Mouse (Mus musculus) CH12.LX (cell line): ENCODE results near the gene Olig1. TPM values are rescaled to one million over a fixed set of nuclear protein-coding genes. Genes with fewer than 3 reads are reported as not detected.

ENCODE experiments used
- DNase-seq: peaks from one replicate; pipeline ENCODE4 v3.0.0-alpha.2; 2013; ENCODE audit errors: extremely low read depth
- H3K27ac ChIP-seq: 2 replicates; pipeline ENCODE4 v1.5.1; 2012; ENCODE audit warnings: low read depth, mild to moderate bottlenecking, control low read depth, moderate library complexity; ENCODE audit not compliant: insufficient read depth
- H3K27me3 ChIP-seq: replicated peaks from 2 replicates; pipeline ENCODE3; 2012; ENCODE audit warnings: inconsistent platforms
- H3K36me3 ChIP-seq, 2 experiments: replicated peaks in 1 of 2; 2 replicates each; pipeline versions ENCODE3 to v1.6.1; 2012; ENCODE audit warnings: inconsistent platforms in 1 of 2, low read length in 1 of 2, mild to moderate bottlenecking in 1 of 2, mixed read lengths in 1 of 2, moderate library complexity in 1 of 2; ENCODE audit not compliant: control insufficient read depth in 1 of 2, insufficient read depth in 1 of 2
- H3K4me1 ChIP-seq, 2 experiments: 2 replicates each; pipeline ENCODE4 v1.6.1; 2012; ENCODE audit warnings: inconsistent platforms in 1 of 2, moderate library complexity in 1 of 2; ENCODE audit not compliant: insufficient read depth in 2 of 2, control insufficient read depth in 1 of 2
- H3K4me2 ChIP-seq: 2 replicates; pipeline ENCODE4 v1.6.1; 2012; ENCODE audit warnings: low read depth, mild to moderate bottlenecking, control low read depth; ENCODE audit not compliant: poor library complexity, insufficient read depth, severe bottlenecking
- H3K4me3 ChIP-seq, 3 experiments: fragments of 150-350 bp in 1 of 3; sonication (generic) in 1 of 3; replicated peaks in 1 of 3; 2 replicates each; pipeline versions ENCODE3 to v1.5.1; 2011 to 2012; ENCODE audit warnings: low read depth in 2 of 3, low read length in 2 of 3, mild to moderate bottlenecking in 2 of 3, moderate library complexity in 2 of 3, control low read depth in 1 of 3, improper control_type of control experiment in 1 of 3, inconsistent platforms in 1 of 3, mixed read lengths in 1 of 3; ENCODE audit not compliant: poor library complexity in 1 of 3
- H3K79me2 ChIP-seq: replicated peaks from 2 replicates; pipeline ENCODE4 v1.6.1; 2012; ENCODE audit warnings: mild to moderate bottlenecking, moderate library complexity; ENCODE audit not compliant: control insufficient read depth, poor library complexity, insufficient read depth, severe bottlenecking; ENCODE audit errors: extremely low read depth
- H3K9ac ChIP-seq: 2 replicates; pipeline ENCODE4 v1.6.1; 2012; ENCODE audit warnings: low read depth, mild to moderate bottlenecking, control low read depth, moderate library complexity; ENCODE audit not compliant: insufficient read depth
- H3K9me3 ChIP-seq: replicated peaks from 2 replicates; pipeline ENCODE3; 2012; ENCODE audit warnings: low read length, inconsistent platforms, mixed read lengths
- CHD1 ChIP-seq: IDR thresholded peaks from 2 replicates; pipeline ENCODE4 v1.6.1; 2012; ENCODE audit warnings: low read depth, low read length, improper control_type of control experiment, inconsistent platforms
- CHD2 ChIP-seq: IDR thresholded peaks from 2 replicates; pipeline ENCODE4 v1.6.1; 2011; ENCODE audit warnings: low read length, improper control_type of control experiment
- E2F4 ChIP-seq: IDR thresholded peaks from 2 replicates; pipeline ENCODE4 v1.6.1; 2011; ENCODE audit warnings: low read depth, low read length, improper control_type of control experiment; ENCODE audit not compliant: insufficient replicate concordance
- EP300 ChIP-seq: IDR thresholded peaks from 2 replicates; pipeline ENCODE4 v1.6.1; 2011; ENCODE audit warnings: low read length, improper control_type of control experiment
- ETS1 ChIP-seq: conservative IDR thresholded peaks from 2 replicates; pipeline ENCODE4 v1.6.1; 2012; ENCODE audit warnings: low read depth, mild to moderate bottlenecking, inconsistent platforms, low read length, improper control_type of control experiment, moderate library complexity
- GABPA ChIP-seq: IDR thresholded peaks from 2 replicates; pipeline ENCODE4 v1.6.1; 2012; ENCODE audit warnings: low read depth, low read length, improper control_type of control experiment, inconsistent platforms; ENCODE audit not compliant: insufficient replicate concordance
- IRF4 ChIP-seq: IDR thresholded peaks from 2 replicates; pipeline ENCODE4 v1.6.1; 2014; ENCODE audit warnings: low read depth, mild to moderate bottlenecking, inconsistent platforms, low read length, improper control_type of control experiment
- KAT2A ChIP-seq: IDR thresholded peaks from 2 replicates; pipeline ENCODE4 v1.6.1; 2012; ENCODE audit warnings: low read length, improper control_type of control experiment, inconsistent platforms; ENCODE audit not compliant: insufficient replicate concordance
- MAFK ChIP-seq: IDR thresholded peaks from 2 replicates; pipeline ENCODE4 v1.6.1; 2011; ENCODE audit warnings: low read length, improper control_type of control experiment; ENCODE audit not compliant: insufficient replicate concordance
- MEF2A ChIP-seq: IDR thresholded peaks from 2 replicates; pipeline ENCODE4 v1.6.1; 2014; ENCODE audit warnings: low read depth, mild to moderate bottlenecking, inconsistent platforms, low read length, improper control_type of control experiment, borderline replicate concordance
- MXI1 ChIP-seq: IDR thresholded peaks from 2 replicates; pipeline ENCODE4 v1.6.1; 2011; ENCODE audit warnings: mild to moderate bottlenecking, low read depth, low read length, improper control_type of control experiment
- NRF1 ChIP-seq: IDR thresholded peaks from 2 replicates; pipeline ENCODE4 v1.6.1; 2014; ENCODE audit warnings: low read depth, mild to moderate bottlenecking, inconsistent platforms, low read length, improper control_type of control experiment, moderate library complexity
- POLR2A ChIP-seq: IDR thresholded peaks from 2 replicates; pipeline ENCODE4 v1.6.1; 2011; ENCODE audit warnings: low read depth, mild to moderate bottlenecking, improper control_type of control experiment, low read length
- RAD21 ChIP-seq: IDR thresholded peaks from 2 replicates; pipeline ENCODE4 v1.6.1; 2011; ENCODE audit warnings: low read depth, mild to moderate bottlenecking, low read length, improper control_type of control experiment, moderate library complexity
- RCOR1 ChIP-seq: conservative IDR thresholded peaks from 2 replicates; pipeline ENCODE4 v1.6.1; 2012; ENCODE audit warnings: low read depth, mild to moderate bottlenecking, inconsistent platforms, low read length, improper control_type of control experiment
- SIN3A ChIP-seq: IDR thresholded peaks from 2 replicates; pipeline ENCODE4 v1.6.1; 2012; ENCODE audit warnings: low read length, improper control_type of control experiment, inconsistent platforms
- USF1 ChIP-seq: IDR thresholded peaks from 2 replicates; pipeline ENCODE4 v1.6.1; 2014; ENCODE audit warnings: low read depth, mild to moderate bottlenecking, inconsistent platforms, low read length, improper control_type of control experiment
- ZKSCAN1 ChIP-seq: IDR thresholded peaks from 2 replicates; pipeline ENCODE4 v1.6.1; 2012; ENCODE audit warnings: low read depth, inconsistent platforms, low read length, improper control_type of control experiment, borderline replicate concordance
- ZNF384 ChIP-seq: IDR thresholded peaks from 2 replicates; pipeline ENCODE4 v1.6.1; 2012; ENCODE audit warnings: low read depth, low read length, improper control_type of control experiment, inconsistent platforms
- dilution Hi-C: fragments of 300-500 bp; cut with MboI; formaldehyde crosslinking; loops from 2 replicates; pipeline ENCODE4 v1.14.3; 2020; ENCODE audit warnings: low sequenced_read_pairs; ENCODE audit not compliant: extremely low pct_unique_long_range_greater_than_20kb, extremely low pct_ligation_motif_present
- in situ Hi-C: fragments of 300-500 bp; cut with MboI; formaldehyde crosslinking; loops from 3 replicates; pipeline ENCODE4 v1.14.3; 2019; ENCODE audit warnings: low sequenced_read_pairs, low pct_ligation_motif_present, low pct_unique_long_range_greater_than_20kb, mixed read lengths
- polyA plus RNA-seq: library from polyadenylated mRNA; unstranded; fragments of >175 nt; gene quantifications from 2 replicates; pipeline ENCODE4 v1.2.1, GENCODE M21; 2012; ENCODE audit warnings: low read depth; ENCODE audit not compliant: insufficient read length
- total RNA-seq, 2 experiments: library from RNA; depleted of rRNA; stranded (reverse); fragments of 300-350 nt in 1 of 2; fragments of >200 nt in 1 of 2; gene quantifications; 2 replicates each; pipeline ENCODE4 v1.2.3; 2012 to 2014

Gene Olig1
- total and polyA plus RNA-seq, 3 experiments = not detected

DNA sequence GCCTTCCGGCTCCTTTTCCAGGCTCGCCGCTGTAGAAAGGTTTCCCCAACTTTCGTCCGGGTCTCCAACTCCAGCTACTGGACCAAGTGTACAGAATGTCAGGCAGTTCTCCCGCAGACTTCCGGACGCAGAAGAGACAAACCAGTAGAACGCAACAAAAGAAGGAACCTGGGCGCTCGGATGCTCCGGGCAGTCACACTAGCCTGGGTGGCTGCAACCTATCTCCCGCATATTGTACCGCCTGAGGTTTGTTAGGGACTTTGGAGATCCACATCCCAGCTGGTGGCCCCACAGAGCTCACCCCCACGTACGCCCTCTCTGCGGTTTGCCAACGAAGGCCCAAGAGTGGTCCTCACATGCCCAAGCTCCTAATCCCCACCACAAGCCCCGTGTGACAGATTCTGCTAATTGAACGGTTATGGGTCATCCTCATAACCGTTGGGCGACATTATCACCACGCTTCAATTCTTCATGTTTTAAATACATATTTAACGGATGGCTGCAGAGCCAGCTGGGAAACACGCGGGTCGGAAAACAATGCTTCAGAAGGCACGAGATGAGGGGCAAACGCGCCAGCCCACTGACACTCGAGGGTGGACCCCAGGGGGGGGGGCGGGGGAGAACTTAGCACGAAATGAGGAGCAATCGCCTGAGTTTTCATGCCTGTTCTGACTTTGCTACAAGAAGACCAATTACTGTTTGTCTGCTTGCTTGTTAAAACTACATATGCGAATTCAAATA is 46.1 kb upstream of the Olig1 start:
- in situ Hi-C loops = no loop called here

DNA sequence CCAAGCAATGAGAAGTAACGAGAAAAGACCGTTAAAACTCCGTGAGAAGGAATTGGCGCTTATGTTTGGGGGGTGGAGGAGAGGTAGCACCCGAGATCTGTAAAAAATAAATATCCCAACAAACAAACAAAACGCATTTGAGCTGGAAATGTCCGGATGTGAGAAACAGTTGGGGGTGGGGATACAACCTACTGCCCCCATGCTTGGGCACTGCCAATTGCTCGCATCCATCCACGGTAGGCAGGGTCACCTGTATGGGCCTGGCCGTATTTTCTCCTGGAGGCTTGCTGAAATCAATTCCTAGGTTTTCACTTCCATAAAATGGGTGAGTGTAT is 45.5 kb upstream of the Olig1 start:
- dilution Hi-C loops = no loop called here

More for the DNA sequence above, 46.1 kb upstream of the Olig1 start:
- no peak for DNase-seq
- H3K27me3 ChIP-seq = peaks cover 26% of the 10 kb centered on the region
- H3K9ac ChIP-seq = no peak overlapping the region
- H3K79me2 ChIP-seq = no peaks in the 10 kb centered on the region
- no peak overlapping the region for H3K4me2 ChIP-seq
- no peaks in the 10 kb centered on the region for H3K36me3 ChIP-seq
- TF ChIP-seq IRF4 (no peak), POLR2A (no peak), KAT2A (no peak), SIN3A (no peak)
- dilution Hi-C loops = no loop called here
- H3K27ac ChIP-seq = no peak overlapping the region
- H3K4me3 ChIP-seq = no peak overlapping the region
- H3K4me1 ChIP-seq = no peaks in the 10 kb centered on the region
- H3K9me3 ChIP-seq = peaks cover 38% of the 10 kb centered on the region

DNA sequence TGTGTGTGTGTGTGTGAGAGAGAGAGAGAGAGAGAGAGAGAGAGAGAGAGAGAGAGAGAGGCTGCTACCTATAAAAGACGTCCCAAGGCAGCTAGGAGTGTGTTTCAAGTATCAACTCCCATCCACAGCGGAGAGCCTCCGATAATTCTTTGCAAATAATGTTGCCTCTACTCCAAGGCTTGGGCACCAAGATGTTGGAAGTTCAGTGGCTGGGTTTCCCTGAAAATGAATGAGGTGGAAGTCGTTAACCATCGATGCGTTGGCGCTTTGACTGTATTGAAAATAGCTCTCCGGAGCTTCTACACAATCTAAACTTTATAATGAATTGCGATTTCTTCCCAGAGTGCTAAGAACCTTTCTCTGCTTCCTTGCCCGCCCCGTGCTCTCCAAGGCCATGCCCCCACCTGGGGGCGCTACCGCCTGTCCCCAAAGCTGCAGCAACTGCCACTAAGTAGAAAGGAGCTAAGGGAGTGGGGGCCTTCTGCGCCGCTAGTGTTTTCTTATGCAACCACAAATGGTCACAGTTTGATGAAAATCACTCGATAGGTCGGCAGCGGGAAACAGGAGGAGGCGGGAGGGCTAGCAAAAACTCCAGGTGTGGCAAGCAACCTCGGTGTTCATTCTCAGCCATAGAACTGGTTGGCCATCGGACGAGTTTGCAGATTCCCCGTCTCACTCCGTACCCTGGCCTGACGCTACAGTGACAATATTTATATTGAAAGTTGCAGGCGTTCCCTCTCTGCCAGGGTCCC is 44.9 kb upstream of the Olig1 start:
- dilution Hi-C loops = no loop called here
- peaks cover 38% of the 10 kb centered on the region for H3K9me3 ChIP-seq

More for the DNA sequence above, 45.5 kb upstream of the Olig1 start:
- in situ Hi-C loops = no loop called here
- Histone ChIP-seq H3K27ac (no peak overlapping the region), H3K4me1 (no peaks in the 10 kb centered on the region), H3K36me3 (no peaks in the 10 kb centered on the region), H3K4me3 (no peak overlapping the region), H3K79me2 (no peaks in the 10 kb centered on the region), H3K27me3 (peaks cover 26% of the 10 kb centered on the region), H3K9me3 (peaks cover 38% of the 10 kb centered on the region), H3K9ac (no peak overlapping the region), H3K4me2 (no peak overlapping the region)
- no peak for DNase-seq
- TF ChIP-seq EP300 (no peak), MAFK (no peak), CHD1 (no peak), ETS1 (no peak), GABPA (no peak)

More for the DNA sequence above, 44.9 kb upstream of the Olig1 start:
- Histone ChIP-seq H3K27me3 (peaks cover 25% of the 10 kb centered on the region), H3K9ac (no peak overlapping the region), H3K36me3 (no peaks in the 10 kb centered on the region), H3K4me1 (no peaks in the 10 kb centered on the region), H3K4me2 (no peak overlapping the region), H3K4me3 (no peak overlapping the region), H3K79me2 (no peaks in the 10 kb centered on the region), H3K27ac (no peak overlapping the region)
- no peak for DNase-seq
- no peak for TF ChIP-seq POLR2A
- TF ChIP-seq NRF1 = no peak
- no peak for TF ChIP-seq KAT2A
- TF ChIP-seq E2F4 = no peak
- no peak for TF ChIP-seq CHD1
- no peak for TF ChIP-seq ZNF384
- no peak for TF ChIP-seq EP300
- TF ChIP-seq MXI1 = no peak
- TF ChIP-seq RCOR1 = no peak
- TF ChIP-seq ZKSCAN1 = no peak
- TF ChIP-seq CHD2 = no peak
- no peak for TF ChIP-seq RAD21
- no peak for TF ChIP-seq GABPA
- no peak for TF ChIP-seq MAFK
- no peak for TF ChIP-seq USF1
- TF ChIP-seq MEF2A = no peak
- in situ Hi-C loops = no loop called here
